Mouse (Mus musculus) limb, embryonic 11.5 days (tissue): ENCODE data around the gene Mrap. TPM values are rescaled to one million over a fixed set of nuclear protein-coding genes. Genes with fewer than 3 reads are reported as not detected.

Experiments used
- ATAC-seq: fragments of 200-750 bp; cut with Nextera tagmentation; 2 replicates; pipeline ENCODE4 v1.8.0; 2017; ENCODE audit warnings: low read depth; ENCODE audit not compliant: insufficient number of reproducible peaks, low FRiP score, low TSS enrichment
- DNase-seq: peaks from one replicate; pipeline ENCODE4 v3.0.0-alpha.2; 2015; ENCODE audit warnings: low spot score
- H3K27ac ChIP-seq: fragments of 300-500 bp; sonication (generic); replicated peaks from 2 replicates; pipeline ENCODE4 v1.5.1; 2014; ENCODE audit warnings: low read depth, mild to moderate bottlenecking, low read length
- H3K27me3 ChIP-seq: fragments of 300-500 bp; sonication (generic); 2 replicates; pipeline ENCODE4 v1.6.1; 2014; ENCODE audit warnings: mild to moderate bottlenecking, low read length, mixed read lengths; ENCODE audit not compliant: control insufficient read depth, insufficient read depth
- H3K36me3 ChIP-seq: fragments of 300-500 bp; sonication (generic); 2 replicates; pipeline ENCODE4 v1.6.1; 2014; ENCODE audit warnings: mild to moderate bottlenecking, low read length, moderate library complexity, mixed read lengths; ENCODE audit not compliant: control insufficient read depth, insufficient read depth
- H3K4me1 ChIP-seq: fragments of 300-500 bp; sonication (generic); 2 replicates; pipeline ENCODE4 v1.6.1; 2014; ENCODE audit warnings: low read length, mixed read lengths; ENCODE audit not compliant: control insufficient read depth, insufficient read depth
- H3K4me2 ChIP-seq: fragments of 300-500 bp; sonication (generic); 2 replicates; pipeline ENCODE4 v1.6.1; 2014; ENCODE audit warnings: low read depth, mild to moderate bottlenecking, moderate library complexity; ENCODE audit not compliant: severe bottlenecking
- H3K4me3 ChIP-seq: fragments of 300-500 bp; sonication (generic); 2 replicates; pipeline ENCODE4 v1.5.1; 2014; ENCODE audit warnings: low read depth, low read length
- H3K9ac ChIP-seq: fragments of 300-500 bp; sonication (generic); 2 replicates; pipeline ENCODE4 v1.6.1; 2014; ENCODE audit warnings: mild to moderate bottlenecking, low read length
- H3K9me3 ChIP-seq: fragments of 300-500 bp; sonication (generic); 2 replicates; pipeline ENCODE4 v1.6.1; 2016; ENCODE audit warnings: low read length; ENCODE audit not compliant: control insufficient read depth
- WGBS: fragments of 180-500 bp; shearing (Covaris S2); extraction: QIAGEN DNeasy Blood & Tissue Kit; methylation state at CpG from one replicate; pipeline ENCODE4 v1.1.7; 2014; 5-methylcytosine and 5-hydroxymethylcytosine counted together
- polyA plus RNA-seq: library from polyadenylated mRNA; unstranded; fragments of >200 nt; fragmentation: Nextera tagmentation; extraction: Ambion mirVana; gene quantifications from 2 replicates; pipeline ENCODE4 v1.2.1, GENCODE M21; 2014

The Mrap gene
- polyA plus RNA-seq, 1 experiment from 2014 or later: 0.67 TPM

DNA sequence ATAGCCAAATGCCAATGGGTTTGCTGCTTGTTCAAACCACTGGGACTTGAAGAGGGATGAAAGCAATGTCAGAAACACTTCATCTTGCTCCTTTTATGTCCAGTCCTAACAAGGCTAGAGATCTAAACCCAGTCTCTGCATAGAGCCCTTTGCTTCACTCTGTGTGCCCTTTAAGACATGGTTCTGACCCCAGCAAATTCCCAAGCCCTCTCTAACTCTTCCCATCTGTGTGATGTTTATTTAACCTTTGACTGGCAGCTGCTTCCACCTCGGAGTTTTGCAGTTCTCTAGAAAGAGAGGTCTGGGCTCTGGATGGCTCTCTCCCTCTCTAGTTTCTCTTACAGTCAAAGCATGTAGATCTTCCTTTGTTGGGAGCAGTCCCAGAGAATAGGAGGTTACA is 34.4 kb upstream of the Mrap start:
- no peak for DNase-seq
- no peak overlapping the region for H3K27ac ChIP-seq
- H3K4me2 ChIP-seq: no peak overlapping the region
- H3K27me3 ChIP-seq: no peaks in the 10 kb centered on the region
- H3K9me3 ChIP-seq: no peaks in the 10 kb centered on the region
- no peaks in the 10 kb centered on the region for H3K4me1 ChIP-seq
- WGBS: 5% methylated on average over 1 of the region's 1 CpGs
- H3K36me3 ChIP-seq: no peaks in the 10 kb centered on the region
- H3K4me3 ChIP-seq: no peak overlapping the region
- no peak for ATAC-seq
- no peak overlapping the region for H3K9ac ChIP-seq

DNA sequence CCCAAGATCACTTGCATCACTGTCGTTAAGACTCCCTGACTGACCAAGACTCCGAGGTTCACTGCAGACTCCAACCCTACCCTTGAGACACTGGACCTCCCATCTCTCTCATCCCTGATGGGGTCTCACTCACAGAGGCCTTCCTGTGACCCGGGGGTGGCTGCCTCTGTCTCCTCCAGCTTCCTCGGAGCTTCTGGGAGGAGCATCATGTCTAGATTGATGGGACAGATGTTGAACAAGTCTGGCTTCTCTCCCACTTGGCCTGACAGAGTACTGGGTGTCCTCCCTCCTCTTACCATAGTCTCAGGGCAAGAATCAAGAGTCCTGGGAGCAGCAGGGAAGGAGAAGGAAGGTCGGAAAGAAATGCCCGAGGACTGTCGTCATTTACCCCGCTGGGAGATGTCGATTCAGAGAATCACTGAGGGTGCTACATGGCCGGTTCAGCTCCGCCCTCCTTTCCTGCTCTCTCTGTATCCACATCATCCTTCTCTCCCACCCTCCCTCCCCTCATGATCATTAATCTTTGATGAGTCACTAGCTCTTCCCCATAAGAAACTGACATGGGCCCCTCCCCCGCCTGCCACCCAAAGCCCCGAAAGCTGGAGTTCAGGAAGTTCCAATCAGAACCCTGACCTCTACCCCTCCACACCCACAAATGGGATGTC is 33.7 kb upstream of the Mrap start:
- H3K36me3 ChIP-seq: no peaks in the 10 kb centered on the region
- H3K27ac ChIP-seq: no peak overlapping the region
- WGBS: 55% methylated on average over 13 of the region's 13 CpGs
- no peak for ATAC-seq
- DNase-seq: no peak
- H3K4me3 ChIP-seq: no peak overlapping the region
- no peaks in the 10 kb centered on the region for H3K9me3 ChIP-seq
- no peaks in the 10 kb centered on the region for H3K27me3 ChIP-seq
- no peak overlapping the region for H3K4me2 ChIP-seq
- no peak overlapping the region for H3K9ac ChIP-seq
- H3K4me1 ChIP-seq: 0 out of 2 replicates have a peak, but pooled peaks cover 2% of the 10 kb centered on the region

DNA sequence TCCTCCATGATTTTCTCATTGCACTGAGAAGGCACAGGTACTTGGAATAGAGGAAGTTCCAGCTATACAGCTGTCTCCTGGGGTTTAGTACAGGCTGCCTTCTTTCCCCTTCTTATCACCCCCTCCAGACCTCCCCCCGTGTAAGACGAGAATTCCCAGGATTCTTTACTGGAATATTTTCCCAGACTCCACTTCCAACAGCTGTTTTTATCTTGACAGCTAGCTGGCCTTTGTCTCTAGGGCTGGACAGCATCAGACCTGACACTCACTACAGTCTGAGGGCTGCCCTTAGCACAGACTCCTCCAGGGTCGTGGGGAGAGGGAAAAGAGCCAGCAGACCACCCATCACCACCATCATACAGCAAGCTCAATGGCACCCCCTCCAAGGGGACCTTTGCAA is 31.7 kb upstream of the Mrap start:
- H3K4me1 ChIP-seq: 0 out of 2 replicates have a peak, but pooled peaks cover 2% of the 10 kb centered on the region
- WGBS: 12% methylated on average over 3 of the region's 3 CpGs
- no peak for DNase-seq
- no peak for ATAC-seq
- H3K9me3 ChIP-seq: no peaks in the 10 kb centered on the region
- no peaks in the 10 kb centered on the region for H3K36me3 ChIP-seq
- no peak overlapping the region for H3K4me2 ChIP-seq
- no peak overlapping the region for H3K9ac ChIP-seq
- no peaks in the 10 kb centered on the region for H3K27me3 ChIP-seq
- no peak overlapping the region for H3K27ac ChIP-seq
- H3K4me3 ChIP-seq: no peak overlapping the region

DNA sequence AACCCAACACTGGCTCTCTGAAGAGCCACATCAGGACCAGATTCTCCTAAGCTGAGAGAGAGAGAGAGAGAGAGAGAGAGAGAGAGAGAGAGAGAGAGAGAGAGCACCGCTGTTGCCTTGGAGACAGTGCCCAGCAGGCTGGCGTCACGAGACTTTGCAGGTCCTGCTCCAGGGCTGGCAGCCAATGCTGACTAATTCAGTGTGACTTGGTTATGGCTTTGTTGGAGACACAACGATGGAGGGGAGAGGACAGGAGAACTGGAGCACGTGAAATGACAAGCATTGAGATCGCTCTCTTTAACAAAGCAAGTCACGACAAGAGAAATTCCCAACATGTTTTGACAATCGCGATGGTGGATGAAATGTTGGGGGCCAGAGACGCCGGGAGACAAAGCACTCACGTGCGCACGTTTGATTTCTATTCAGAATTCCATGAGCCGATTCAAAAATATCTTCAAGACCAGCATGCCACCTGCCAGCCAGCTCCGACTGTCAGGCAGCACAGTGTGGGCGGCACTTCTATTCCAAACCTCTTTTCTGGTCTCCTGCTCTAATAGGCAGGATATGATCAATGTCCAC is 28.2 kb upstream of the Mrap start:
- Histone ChIP-seq H3K9ac (no peak overlapping the region), H3K36me3 (no peaks in the 10 kb centered on the region), H3K27ac (no peak overlapping the region), H3K4me3 (no peak overlapping the region), H3K9me3 (no peaks in the 10 kb centered on the region), H3K4me1 (peaks cover 6% of the 10 kb centered on the region; the same call in 1 of the 2 replicates), H3K27me3 (no peaks in the 10 kb centered on the region), H3K4me2 (no peak overlapping the region)
- ATAC-seq: no peak
- 62% methylated on average over 17 of the region's 17 CpGs for WGBS
- no peak for DNase-seq

DNA sequence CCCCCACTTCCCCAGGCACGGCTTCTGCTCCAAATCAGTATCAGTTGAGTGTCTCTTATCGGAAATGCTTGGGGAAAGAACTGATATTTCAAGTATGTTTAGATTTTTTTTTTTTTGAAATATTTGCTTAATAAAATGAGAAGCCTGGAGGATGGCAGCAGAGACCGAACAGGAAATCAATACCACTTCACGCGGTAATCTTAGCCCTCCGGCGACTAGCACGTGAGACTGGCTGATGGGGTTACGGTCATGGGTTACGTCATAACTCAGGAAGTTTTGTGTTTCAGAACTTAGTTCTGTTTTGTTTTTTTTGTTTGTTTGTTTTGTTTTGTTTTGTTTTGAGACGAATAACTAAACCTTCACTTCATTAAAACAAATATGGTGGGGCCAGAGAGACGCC is 27.7 kb upstream of the Mrap start:
- no peak overlapping the region for H3K4me2 ChIP-seq
- no peaks in the 10 kb centered on the region for H3K36me3 ChIP-seq
- H3K27ac ChIP-seq: no peak overlapping the region

DNA sequence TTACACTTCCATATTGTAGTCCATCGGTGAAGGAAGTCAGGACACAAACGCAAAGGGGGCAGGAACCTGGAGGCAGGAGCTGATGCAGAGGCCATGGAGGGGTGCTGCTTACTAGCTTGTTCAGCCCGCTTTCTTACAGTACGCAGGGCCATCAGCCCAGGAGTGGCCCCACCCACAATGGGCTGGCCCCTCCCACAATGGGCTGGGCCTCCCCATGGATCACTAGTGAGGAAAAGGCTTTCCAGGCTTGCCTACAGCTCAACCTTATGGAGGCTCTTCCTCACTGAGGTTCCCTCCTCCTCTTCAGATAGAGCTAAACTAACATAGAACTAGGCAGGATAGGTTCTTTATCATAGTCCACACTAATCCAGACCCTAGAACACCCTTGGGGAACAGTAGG is 14.0 kb upstream of the Mrap start:
- no peak for ATAC-seq
- DNase-seq: no peak
- peaks cover 6% of the 10 kb centered on the region for H3K4me1 ChIP-seq
- peaks cover 9% of the 10 kb centered on the region for H3K36me3 ChIP-seq
- no peak overlapping the region for H3K4me3 ChIP-seq
- H3K27ac ChIP-seq: no peak overlapping the region
- 94% methylated on average over 4 of the region's 4 CpGs for WGBS
- no peak overlapping the region for H3K9ac ChIP-seq
- H3K9me3 ChIP-seq: no peaks in the 10 kb centered on the region
- H3K27me3 ChIP-seq: no peaks in the 10 kb centered on the region
- no peak overlapping the region for H3K4me2 ChIP-seq

More for the DNA sequence above, 27.7 kb upstream of the Mrap start:
- ATAC-seq: no peak
- no peaks in the 10 kb centered on the region for H3K9me3 ChIP-seq
- DNase-seq: no peak
- WGBS: 82% methylated on average over 12 of the region's 12 CpGs
- no peak overlapping the region for H3K4me3 ChIP-seq
- no peaks in the 10 kb centered on the region for H3K27me3 ChIP-seq
- no peak overlapping the region for H3K9ac ChIP-seq
- H3K4me1 ChIP-seq: peaks cover 6% of the 10 kb centered on the region; the same call in 1 of the 2 replicates

DNA sequence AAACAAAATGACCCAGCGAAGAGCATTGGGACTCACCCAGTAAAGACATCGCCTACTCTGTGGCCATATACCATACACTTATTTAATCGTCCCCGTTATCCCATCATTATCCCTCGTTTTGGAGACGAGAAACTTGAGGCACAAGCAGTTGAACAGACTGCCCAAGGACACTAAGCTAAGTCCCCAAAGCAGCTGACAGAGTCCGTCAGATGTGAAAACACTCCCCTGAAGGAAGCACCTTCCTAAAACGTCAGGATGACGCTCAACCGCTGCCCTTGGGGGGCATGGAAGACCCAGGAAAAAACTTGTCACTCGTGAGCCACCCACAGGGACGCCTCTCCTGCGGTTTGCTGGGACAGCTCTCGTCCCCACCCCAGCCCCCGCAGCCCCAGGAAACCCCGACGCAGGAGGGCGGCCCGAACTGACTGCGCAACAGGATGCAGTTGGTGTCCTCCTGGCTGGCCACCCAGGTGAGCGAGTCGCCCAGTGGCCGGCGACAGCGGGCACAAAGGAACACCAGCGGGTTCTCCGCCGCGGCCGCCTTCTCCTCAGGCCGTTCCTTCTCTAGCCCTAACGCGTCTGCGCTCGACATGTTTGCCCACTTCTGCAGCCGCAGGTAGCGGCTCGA is 11.3 kb upstream of the Mrap start:
- no peaks in the 10 kb centered on the region for H3K9me3 ChIP-seq
- peak overlapping the region; percentile 96 for H3K4me2 ChIP-seq
- 7% methylated on average over 38 of the region's 38 CpGs for WGBS
- H3K36me3 ChIP-seq: peaks cover 1% of the 10 kb centered on the region; the same call in 1 of the 2 replicates
- H3K27ac ChIP-seq: no peak overlapping the region
- H3K4me3 ChIP-seq: peak overlapping the region; percentile 96
- H3K9ac ChIP-seq: peak overlapping the region; percentile 78
- ATAC-seq: peak; percentile 41; the same call in 1 of the 2 replicates
- DNase-seq: no peak
- H3K4me1 ChIP-seq: peaks cover 6% of the 10 kb centered on the region
- H3K27me3 ChIP-seq: no peaks in the 10 kb centered on the region

DNA sequence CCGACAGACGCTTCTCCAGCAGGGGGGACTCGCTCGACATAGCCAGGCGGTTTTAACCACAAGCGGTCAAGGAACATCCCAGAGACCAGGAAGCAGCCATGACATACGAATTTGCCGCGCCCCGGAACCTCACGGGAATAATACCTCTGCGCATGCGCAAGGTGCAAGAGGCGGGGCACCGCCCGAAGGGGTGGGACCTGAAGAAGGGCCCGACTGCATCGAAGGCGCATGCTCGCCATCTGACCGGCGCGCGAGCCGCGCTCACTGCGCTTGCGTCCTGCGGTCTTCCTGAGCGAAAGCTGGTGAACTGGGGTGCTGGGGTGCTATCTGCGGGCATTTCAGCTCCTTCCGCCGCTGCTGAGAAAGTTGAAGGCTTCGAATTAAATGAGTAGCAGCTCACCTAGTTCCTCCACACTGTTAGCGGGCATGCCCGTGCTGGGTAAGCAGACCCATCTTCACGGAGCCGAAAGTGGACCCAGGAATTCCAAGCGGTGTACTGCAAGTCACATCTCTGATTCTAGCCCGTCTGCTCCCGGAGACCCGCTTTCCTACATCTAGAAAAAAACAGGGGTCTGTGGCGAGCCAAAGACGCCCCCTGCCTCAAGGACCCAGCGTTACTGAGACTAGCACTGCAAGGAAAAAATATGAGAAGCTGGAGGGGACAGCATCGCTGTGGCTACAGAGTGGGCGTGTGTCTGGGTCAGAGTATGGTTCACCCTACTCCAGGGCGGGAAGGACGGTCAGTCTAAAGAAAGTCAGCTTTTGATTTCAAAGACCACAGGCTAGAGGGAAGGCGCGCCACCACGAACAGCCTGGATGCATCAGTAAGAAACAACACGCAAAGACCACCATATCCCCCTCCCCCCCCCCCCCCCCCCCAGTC is 10.5 kb upstream of the Mrap start, which contains the start of gene Mis18a:
Mis18a (minus strand) TSS at position 172 of the 883 bp plus-strand sequence.
- no peak within 1 kb of the TSS for H3K27ac ChIP-seq
- H3K36me3 ChIP-seq: no peaks in the 10 kb centered on the region; the same call in 1 of the 2 replicates
- ATAC-seq (peak; percentile 93), DNase-seq (peak; percentile 98)
- H3K4me2 ChIP-seq: peak within 1 kb of the TSS; percentile 96
- no peaks in the 10 kb centered on the region for H3K9me3 ChIP-seq
- peak within 1 kb of the TSS; percentile 78 for H3K9ac ChIP-seq
- peak within 1 kb of the TSS; percentile 96 for H3K4me3 ChIP-seq
- WGBS: 2% methylated on average over 53 of the region's 53 CpGs
- peaks cover 6% of the 10 kb centered on the region for H3K4me1 ChIP-seq
- no peaks in the 10 kb centered on the region for H3K27me3 ChIP-seq
